Mouse (Mus musculus) kidney, adult 8-10 months (tissue): ENCODE data around the gene Fam221a.

Experiments used
- DNase-seq, 2 experiments: peaks; one replicate each; pipeline ENCODE4 v3.0.0; 2022

Gene Fam221a

DNA sequence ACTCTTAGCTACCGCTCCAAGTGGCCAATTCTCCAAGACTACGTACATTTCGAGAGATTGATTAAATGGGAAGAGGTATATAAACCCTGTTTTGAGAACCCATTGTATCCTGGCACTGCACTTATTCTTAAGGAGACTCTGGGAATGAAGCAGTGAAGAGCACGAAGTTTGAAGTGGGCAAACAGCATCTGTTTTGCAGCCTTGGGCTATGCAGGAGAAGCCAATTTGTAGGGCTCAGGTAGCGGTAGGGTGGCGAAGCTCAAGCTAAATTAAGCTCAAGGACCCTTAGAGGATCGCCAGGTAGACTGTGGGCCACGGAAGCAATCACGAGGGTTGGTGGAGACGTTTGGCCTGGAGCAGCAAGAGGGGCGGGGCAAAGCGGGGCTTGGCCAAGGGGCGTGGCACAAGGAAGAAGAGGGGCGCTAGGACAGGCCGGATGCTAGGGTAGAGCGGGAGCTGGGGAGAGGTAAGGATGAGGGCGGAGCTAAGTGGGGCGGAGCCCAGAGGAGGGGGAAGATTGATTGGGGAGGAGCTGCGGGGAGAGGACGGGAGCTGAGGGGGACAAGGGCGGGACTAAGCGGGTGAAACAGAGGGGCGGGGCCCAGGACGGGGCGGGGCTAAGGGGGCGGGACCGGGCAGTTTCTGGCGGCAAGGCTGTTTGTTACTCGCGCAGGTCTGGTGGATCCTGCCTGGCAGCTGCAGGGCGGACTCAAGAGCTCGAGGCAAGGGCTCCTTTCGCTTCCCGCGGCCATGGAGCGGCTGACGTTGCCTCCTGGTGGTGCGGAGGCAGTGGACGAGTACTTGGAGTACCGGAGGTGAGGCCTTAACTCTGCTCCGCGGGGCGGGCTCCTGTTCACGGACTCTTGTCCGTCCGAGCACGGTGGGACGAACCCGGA, at the start of gene Fam221a:
Gene Fam221a (plus strand): TSS at position 581 of the 896 bp plus-strand sequence.
- peak; percentile 88 to 91 for DNase-seq

DNA sequence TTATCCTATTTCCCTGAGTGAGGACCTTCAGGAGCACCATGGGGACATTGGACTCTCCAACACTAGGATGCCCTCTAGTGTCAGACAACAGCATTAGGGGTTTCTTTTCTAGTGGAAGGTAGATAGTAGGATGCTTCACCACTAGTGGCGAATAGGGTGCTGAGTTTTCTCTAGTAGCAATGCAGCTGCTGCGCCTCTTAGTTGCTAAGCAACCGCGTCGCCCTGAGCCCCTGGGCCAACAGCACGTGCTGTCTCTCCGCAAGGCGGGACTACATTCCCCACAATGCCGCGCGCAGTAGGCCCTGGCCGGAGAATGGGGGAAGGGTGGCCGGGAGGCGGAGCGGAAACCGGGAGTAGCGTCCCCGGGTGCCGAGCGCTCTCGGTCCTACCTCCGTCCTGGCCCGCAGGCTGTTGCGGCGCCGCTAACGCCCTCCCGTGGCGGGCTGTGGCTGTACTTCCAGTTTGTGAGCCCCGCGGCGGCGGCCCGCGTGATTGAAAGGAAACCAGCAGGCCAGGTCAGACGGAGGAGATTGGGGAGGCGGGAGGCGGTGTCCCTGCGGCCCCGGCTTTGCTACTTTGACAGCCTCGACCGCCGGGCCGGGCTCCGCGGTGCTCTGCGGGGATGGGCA, 48.5 kb upstream of the Fam221a start, which contains the start of gene Ccdc126:
Gene Ccdc126 (plus strand): TSS at position 309 of the 629 bp plus-strand sequence.
- DNase-seq, result peak; percentile 97 to 98

DNA sequence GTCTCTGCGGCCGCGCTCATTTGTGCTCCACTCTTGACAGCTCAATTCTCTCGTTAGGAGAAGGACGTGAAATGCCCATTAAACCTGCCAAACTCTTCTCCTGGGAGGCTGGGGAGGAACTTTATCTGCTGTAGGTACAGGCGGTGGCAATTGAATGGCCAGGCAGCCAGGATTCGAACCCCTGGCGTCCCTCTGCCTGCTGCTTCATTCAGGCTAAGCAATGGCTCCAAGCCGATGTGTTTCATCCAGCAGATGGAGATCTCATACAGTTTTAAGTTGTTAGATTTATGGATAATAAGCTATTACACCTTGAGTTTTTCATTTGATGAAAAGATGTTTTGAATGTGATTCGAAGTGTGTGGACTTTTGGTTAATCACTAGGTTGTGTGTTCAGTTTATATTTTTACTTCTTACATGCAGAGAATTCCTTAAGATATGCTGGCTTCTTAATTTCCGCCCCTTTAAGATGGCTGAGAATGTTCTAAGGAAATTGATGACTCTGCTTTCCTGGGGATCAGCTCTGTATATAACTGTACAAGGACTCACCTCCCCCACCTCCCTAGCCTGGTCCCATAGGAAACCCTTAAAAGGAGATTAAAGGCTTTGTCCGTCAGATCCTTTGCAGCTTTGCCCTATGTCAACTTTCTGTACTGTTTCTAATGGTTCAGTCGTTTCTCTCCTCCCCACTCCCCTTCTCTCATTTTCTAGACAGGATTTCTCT, 47.8 kb upstream of the Fam221a start:
- DNase-seq, result peak in 1 of 2 experiments; percentile 8

DNA sequence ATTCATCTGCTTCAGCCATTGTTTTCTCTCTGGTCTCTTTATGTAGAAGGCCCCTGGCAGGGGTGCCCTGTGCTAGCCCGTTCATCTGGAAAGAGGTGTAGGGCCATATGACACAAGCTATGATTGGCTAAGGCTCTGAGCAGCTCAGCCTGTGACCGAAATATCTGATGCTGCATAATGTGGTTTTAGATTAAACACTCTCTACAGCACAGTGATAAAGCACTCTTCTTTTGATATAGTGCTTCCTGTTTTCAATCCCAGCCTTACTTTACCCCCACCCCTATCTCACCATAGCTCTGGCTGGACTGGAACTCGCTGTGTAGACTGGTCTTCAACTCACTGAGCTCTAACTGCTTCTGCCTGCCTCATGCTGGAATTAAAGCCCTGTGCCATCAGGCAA, 46.2 kb upstream of the Fam221a start:
- no peak for DNase-seq

DNA sequence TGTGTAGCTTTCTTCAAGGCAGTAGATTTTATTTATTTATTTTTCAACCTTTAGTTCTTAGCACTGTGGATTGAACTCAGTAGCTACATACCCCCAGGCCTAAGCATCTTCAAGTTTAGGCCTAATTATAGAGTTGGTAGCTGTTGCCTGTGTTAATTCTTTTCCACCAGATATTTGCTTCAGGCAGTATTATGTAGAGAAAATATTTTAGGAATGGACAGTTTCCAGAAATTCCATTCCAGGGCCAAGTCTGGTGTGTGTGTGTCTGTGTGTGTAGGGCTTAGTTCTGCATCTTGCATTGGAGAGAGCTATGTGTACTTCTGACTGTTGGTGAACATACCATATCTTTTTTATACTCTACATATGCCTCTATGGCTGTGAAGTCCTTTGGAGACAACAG, 45.5 kb upstream of the Fam221a start:
- DNase-seq, result no peak

DNA sequence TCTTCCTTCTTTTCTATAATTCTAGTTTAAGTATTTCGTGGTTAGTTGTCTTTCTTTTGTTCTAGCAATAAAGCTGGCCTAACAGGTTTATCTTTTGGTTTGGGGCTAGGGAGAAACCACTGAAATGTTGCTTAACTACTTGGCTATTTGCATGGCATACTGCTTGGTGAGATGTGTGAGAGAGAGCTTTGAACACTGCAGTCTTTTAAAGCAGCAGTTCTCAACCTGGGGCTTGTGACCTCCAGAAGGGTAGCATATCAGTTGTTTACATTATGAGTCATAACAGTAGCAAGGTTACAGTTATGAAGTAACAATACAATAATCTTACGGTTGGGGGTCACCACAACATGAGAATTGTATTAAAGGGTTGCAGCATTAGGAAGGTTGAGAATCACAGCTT, 44.6 kb upstream of the Fam221a start:
- DNase-seq, result no peak

DNA sequence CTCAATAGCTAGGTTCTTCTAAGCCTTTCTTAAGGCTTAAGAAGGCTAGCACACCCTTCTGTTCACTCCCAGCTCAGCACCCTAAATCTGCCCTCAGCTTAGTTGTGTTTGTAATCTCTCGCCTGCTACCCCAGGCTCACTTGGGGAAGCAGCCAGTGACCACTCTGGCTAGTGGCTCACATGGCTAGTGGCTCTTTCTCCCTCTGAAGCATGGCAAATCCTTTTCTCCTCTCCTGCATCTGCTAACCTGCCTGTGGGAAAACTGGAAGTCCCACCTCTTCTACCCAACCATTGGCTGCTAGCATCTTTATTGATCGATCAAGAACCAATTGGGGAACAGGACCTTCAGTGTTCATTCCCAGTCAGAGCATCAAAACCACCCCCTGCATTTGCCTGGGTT, 43.0 kb upstream of the Fam221a start:
- DNase-seq, result no peak

DNA sequence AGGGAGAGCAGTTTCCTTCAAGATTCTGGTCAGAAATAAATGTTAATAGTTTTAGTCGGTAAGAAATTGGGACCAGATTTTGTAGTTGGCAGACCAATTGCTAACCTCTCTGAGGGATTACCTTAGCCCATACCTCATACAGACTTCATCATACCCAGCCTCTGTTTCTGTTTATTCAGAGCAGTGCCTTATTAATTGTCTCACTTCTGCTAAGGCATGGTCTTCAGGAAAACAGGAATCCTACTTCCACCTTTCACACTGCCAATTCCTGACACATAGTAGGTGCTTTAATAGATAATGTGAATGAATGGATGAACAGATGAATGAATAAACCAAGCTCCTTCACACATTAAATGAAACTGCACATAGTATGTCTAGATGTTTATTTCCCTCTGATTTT, 42.2 kb upstream of the Fam221a start:
- no peak for DNase-seq

DNA sequence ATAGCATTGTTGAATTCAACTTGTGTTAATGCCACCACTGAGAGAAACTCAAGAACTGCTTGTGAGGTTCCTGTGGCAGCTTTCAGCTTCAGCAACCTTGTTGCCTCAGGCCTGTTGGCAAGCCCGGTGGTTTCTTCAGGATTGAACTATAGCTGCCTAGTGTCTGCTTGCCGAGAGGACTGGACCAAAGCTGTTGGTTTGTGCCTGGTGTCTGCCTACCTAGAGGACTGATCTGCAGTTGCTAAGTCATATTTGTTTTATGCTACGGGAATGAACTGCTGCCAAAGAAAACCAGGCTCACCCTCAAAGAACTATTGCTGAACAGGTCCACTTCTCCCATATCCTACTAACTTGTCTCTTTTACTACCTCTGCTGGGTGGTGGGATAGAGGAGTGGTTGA, 40.7 kb upstream of the Fam221a start:
- DNase-seq, result no peak

DNA sequence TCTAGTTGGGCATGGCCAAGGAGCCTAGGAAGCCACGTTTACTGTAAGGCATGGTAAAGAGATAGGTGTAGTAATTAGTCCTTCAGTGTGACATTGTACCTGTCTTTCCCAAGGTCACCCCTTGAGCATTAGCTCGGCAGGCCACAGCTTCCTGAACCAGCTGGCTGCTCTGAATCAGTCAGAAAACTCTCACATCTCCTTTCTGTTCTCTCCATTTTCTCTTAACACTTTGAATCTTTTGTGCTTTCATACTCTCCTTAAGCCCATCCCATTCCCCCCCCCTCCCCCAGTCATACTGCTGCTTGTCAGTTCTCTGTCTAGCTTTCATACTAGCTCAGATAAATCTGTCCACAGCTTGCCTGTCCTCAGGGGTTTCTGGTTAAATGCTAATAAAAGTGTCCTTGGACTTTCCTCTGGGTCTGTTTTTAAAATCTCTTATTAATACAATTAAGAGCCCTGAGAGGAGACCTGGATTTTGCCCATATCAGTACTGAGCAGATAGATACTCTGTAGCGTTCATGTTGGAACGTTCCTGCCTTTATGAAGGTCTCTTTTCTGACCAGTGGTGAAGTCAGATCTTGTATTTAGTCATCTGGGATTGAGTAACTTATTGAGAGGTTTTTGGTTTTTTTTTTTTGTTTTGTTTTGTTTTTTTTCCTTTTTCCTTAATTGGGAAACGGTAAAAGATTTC, 36.0 kb upstream of the Fam221a start:
- no peak for DNase-seq

DNA sequence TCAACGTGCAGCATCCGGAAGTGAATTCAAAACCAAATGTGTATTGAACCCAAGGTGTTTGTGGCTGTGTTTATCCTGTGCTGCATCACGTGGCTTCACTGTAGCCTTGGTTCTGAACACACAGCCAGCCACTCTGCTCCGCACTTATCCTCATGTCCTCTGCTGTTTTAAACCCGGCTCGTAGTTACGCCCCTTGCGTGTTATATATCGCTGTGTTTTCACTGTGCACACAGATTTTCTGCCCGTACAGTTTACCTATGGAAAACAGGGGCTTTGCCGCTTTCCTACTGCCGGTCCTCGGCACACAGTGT, 35.5 kb upstream of the Fam221a start:
- DNase-seq, result no peak

DNA sequence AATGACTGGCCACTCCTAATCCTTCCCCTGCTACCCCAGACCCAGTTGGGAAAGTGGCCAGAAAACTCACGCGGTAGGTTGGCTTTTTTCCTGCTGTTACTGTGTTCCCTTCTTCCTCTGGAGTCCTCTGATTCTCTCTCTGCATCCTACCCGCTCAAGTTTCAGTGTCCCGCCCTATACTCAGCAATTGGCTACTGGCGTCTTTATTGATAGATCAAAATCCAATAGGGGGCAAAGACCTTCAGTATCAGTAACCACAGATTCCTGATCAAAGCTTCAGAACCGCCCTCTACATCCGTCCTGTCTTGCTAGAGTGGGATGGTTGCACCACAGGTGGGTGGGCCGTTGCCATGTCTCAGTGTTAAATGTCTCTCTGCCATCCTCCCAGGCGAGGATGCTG, 29.0 kb upstream of the Fam221a start:
- DNase-seq, result no peak

DNA sequence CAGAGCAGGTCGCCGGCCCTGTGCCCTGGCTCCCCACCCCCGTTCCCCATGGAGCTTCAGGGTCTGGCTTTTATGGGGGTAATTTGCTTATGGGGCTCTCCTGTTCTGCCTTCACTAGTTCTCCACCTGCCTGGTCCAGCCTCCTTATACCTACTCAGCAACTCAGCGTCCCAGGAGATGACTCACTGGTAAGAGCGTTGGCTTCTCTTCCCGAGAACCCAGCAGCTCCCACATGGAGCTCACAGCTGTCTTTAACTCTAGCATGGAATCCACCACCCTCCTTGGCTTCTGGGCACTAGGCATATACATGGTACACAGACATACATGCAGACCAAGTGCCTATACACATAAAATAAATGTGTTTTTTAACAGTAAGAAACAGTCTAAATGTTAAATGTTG, 28.4 kb upstream of the Fam221a start:
- no peak for DNase-seq

DNA sequence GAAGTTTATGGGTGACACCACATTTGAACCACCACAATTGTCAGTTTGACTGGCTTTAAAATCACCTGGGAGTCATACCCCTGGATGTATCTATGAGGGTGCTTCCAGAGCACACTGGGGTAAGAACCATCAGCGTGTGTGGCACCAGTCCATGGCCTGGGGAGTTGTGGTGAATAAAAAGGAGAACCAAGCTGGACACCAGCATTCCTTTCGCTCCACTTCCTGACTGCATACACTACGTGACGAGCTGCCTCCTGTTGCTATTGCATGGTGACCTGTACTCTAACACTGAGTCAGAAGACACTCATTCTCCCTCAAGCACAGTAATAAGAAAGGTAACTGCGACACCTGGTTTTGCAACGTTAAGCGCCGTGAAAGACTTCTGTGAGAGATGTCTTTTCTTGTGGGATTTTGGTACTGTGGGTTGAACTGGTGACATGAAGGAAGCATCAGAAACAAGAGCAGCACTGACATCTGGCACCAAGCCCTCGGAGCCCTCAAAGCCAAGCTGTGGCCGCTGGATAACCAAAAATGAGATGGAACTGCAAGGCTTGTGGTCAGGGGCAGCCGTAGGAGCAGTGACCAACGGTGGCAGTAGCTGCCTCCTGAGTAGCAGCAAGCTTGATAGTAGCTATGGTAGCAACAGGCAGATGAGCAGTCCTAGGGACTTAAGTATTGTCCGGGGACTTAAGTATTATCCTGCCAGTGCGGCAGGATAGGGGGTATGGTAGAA, 23.6 kb upstream of the Fam221a start:
- DNase-seq, result no peak

DNA sequence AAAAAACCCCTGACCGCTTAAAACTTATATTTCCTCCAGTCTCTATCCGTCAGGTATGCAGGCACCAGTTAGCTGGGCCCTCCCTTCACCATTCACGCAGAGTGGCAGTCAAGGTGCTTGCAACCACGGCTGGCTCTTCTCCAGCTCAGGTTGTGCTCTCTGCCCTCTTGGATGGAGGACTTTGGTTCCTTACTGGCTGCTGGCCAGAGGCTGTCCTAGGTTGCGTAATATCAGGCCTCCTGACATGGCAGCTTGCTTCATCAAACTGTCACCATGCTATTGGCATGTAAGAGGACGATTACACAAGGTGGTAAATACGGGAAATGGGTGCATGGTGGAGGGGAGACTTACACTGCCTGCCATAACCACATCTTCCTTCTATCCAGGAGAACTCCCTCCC, 17.7 kb upstream of the Fam221a start:
- DNase-seq, result peak; percentile 87 to 93

DNA sequence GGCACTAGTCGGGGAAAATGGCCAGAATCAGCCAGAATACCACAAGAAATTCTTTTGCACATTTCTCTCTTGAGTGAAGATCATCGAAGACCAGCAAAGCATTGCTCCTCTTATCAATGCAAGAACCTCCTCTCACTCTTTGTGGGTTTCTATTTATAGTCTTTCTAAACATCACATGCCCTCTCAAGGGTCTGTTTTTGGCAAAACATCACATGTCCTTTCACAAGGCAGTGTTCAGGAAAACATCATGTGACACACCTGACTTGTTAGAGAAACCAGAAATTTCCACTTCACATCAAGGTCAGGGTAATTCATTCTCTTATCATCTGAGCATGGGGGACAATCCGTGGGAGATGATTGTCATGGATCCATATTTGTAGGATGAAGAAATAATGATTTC, 12.9 kb upstream of the Fam221a start:
- DNase-seq, result no peak

DNA sequence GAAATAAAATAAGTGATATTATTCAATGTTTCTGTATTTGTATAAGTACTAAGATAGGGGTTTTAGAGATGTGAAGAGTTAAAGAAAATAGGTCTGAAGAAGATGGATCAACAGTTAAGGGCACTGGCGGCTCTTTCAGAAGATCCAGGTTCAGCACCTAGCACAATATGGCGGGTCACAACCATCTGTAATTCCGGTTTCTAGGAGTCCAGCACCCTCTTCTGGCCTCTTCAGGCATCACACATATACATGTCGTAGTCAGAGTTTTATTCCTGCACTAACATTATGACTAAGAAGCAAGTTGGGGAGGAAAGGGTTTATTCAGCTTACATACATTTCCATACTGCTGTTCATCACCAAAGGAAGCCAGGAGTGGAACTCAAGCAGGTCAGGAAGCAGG, 12.4 kb upstream of the Fam221a start:
- DNase-seq, result no peak

DNA sequence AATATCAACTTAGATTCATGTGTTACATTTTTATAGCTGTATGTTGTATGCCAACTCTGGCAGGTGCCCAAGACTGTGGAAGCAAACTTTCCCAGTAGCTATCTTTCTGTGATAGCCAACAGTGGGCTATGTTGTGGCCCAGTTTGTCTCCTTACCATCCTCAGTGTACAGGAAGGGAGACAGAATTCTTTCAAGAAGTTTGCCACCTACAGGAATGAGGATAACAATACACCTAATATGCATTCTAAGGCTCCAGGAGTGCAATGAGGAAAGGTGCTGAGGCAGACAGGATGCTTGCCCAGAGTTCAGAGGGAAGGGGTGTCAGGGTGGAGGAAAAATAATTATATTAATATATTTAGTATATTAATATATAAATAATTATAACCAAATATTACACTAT, 7.1 kb upstream of the Fam221a start:
- no peak for DNase-seq

DNA sequence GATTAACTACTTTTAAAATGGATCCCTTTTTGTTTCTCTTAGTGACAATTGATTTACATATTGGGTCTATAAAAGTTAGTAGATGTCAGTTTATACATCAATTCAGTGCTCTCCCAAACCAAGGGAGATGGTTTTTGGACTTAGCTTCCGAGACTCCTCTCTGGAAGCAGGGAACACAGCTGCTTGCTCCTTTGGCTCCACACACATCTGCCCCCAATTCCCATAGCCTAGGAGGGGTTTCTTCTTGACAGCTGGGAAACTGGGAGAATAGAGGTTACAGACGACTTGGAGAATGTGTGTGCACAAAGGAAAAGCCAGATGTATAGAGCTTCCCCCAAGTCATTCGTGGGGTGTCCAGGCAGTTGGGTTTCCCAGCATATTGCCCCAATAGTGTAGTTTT, 673 bp downstream of the Fam221a start:
- DNase-seq, result no peak

DNA sequence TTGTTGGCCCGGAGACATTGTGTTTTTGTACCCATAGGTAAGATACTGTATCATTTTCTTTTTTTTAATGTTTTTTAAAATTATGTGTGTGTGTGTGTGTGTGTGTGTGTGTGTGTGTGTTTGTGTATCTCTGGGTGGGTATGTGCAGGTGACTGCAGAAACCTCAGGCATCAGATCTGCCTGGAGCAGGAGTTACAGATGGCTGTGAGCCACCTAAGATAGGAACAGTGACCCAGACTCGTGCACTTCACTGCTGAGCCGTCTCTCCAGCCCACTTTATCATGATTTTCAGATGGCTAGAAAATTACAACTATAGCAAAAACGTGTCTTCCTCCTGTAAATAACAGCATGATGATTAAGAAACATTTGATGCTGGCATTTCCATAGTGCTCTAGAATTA, 5.2 kb downstream of the Fam221a start:
- DNase-seq, result no peak

DNA sequence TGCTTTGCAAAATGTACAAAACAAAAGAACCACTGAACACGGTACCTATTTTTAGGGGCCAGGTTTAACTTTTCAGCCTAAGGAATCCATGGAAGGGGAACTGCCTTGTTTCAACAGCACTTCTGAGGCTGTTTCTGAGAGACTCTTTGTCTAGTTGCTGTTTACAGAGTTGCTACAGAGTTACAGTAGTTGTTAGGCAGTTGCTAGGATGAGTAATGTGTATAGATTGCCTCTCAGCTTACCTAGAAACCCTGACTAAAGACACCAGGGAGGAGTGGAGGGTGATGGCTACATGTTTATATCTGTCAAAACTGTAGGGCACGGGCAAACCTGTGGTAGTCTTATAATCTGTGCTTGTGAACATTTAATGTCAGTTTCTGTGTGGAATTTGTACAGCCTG, 6.4 kb downstream of the Fam221a start:
- DNase-seq, result no peak

DNA sequence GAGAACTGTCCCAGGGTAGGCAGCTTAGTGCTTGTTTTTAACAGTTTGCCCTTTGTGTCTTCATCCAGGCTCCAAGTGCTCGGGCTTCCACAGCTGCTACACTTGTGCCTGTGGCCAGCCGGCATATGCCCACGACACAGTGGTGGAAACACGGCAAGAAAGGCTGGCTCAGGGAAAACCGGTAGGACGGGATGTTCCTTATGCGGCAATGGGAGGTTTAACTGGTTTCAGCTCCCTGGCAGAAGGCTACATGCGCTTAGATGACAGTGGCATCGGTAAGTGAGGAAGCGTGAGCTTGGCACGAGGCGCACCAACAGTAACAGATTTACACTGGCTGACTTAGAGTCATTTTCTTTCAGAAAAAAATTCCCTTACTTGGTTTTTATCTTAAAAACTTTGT, 10.8 kb downstream of the Fam221a start:
- no peak for DNase-seq

DNA sequence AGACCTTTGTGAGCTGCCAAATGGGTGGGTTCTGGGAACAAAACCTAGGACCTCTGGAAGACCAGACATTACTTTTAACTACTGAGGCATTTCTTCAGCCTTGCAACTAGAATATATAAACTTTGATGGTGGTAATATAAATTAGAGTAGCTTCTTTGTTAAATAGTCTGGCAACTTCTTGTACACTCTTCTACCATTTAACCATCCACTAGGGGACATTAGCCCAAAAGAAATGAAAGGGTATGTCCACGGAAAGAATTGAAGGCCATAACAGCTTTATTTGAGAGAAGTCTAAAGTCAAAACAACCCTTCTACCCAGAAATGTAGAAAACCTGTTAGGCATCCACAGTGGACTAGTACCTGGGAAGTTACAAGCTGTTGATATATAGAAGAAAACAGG, 26.7 kb downstream of the Fam221a start:
- no peak for DNase-seq
